Mouse (Mus musculus): ENCODE measurements at regions not wholly inside any gene's neighbourhood (a gene's known extent, or its start where the extent isn't known, plus 50 kb on each side); places are given as distances from the start of the nearest gene placed in this dataset.
A peak's percentile ranks its signal among the peaks of the same experiment; 100 is the strongest.

DNA sequence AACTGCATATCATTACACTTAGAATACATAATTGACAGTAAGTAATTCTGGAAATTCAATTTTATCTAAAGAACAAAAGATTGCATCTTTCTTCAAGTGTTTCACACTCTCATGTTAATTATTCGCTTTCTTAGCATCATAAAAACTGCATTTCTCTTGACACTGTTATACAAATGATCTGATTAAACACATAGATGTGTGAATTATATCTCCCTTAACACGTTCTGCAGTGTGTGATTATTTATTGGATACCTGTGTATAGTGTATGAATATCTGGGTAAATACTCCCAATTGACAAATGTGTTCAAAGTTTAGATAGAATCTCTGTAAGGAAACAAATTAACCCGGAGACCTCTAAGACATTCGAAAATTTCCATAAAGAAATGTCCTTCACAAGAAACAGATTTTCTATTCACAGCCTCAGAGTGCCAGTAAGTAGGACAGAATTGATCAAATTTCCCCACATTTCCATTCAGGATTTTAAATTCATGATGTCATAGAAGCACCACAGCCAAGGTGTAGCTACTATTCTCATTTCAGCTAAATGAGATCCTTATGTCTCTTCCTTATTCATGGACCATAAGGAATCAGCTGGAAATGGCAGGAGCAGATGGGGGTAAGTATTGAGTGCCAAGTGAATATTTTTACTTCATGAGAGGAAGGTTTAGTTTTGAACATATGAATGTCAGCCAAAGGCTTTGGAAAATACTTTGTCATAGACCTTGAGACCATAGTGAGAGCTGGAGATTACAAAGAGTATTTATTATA, 2231.6 kb downstream of the Pcdh9 start:
- TF ChIP-seq EP300 (IDR thresholded peaks at IDR 0.05; ENCODE audit: low read depth) (no peak), CTCF (IDR thresholded peaks at IDR 0.05; ENCODE audit: low read depth) (no peak)
- H3K4me2 ChIP-seq (ENCODE audit: low read depth, low read length): no peak overlapping the region
- no peak overlapping the region for H3K9ac ChIP-seq (replicated peaks; ENCODE audit: low read depth, low read length)
- no peaks in the 10 kb centered on the region for H3K27me3 ChIP-seq (ENCODE audit: control insufficient read depth, insufficient read depth, low read length)
- H3K36me3 ChIP-seq (replicated peaks; ENCODE audit: control insufficient read depth, insufficient read depth, low read length): no peaks in the 10 kb centered on the region
- H3K27ac ChIP-seq (ENCODE audit: low read depth): no peak overlapping the region
- no peaks in the 10 kb centered on the region for H3K9me3 ChIP-seq (replicated peaks; ENCODE audit: control insufficient read depth, low read length)
- no peak overlapping the region for H3K4me3 ChIP-seq (ENCODE audit: low read depth, low read length)
- 64% methylated on average over 4 of the region's 4 CpGs for WGBS
- no peak for ATAC-seq (ENCODE audit: insufficient read depth, low read depth)
- DNase-seq (ENCODE audit: low spot score): no peak
- H3K4me1 ChIP-seq (ENCODE audit: control insufficient read depth, insufficient read depth): no peaks in the 10 kb centered on the region

DNA sequence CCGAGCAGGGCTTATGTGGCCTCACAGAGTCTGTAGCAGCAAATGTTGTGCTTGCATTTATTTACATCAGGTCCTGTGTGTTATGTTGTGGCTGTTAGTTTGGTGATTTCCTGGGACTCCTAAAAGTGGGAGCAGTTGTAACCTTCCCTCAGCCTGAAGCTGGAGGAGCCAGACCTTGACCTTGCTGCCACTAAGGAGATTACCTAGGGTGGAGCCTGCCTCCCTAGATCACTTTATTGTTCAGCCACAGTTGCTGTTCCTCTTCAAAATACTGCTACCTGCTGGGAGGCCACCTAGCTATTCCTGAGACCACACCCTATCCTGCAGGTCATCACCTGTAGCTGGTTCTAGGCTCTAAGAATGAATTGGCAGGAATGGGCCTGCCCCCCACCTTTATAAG, 2234.5 kb downstream of the Pcdh9 start:
- ATAC-seq (ENCODE audit: insufficient read depth, low read depth) (no peak), DNase-seq (ENCODE audit: low spot score) (no peak)
- Histone ChIP-seq H3K27me3 (ENCODE audit: control insufficient read depth, insufficient read depth, low read length) (no peaks in the 10 kb centered on the region), H3K9ac (replicated peaks; ENCODE audit: low read depth, low read length) (no peak overlapping the region), H3K4me3 (ENCODE audit: low read depth, low read length) (no peak overlapping the region), H3K9me3 (replicated peaks; ENCODE audit: control insufficient read depth, low read length) (no peaks in the 10 kb centered on the region), H3K27ac (ENCODE audit: low read depth) (no peak overlapping the region), H3K36me3 (replicated peaks; ENCODE audit: control insufficient read depth, insufficient read depth, low read length) (no peaks in the 10 kb centered on the region), H3K4me1 (ENCODE audit: control insufficient read depth, insufficient read depth) (no peaks in the 10 kb centered on the region), H3K4me2 (ENCODE audit: low read depth, low read length) (no peak overlapping the region)
- TF ChIP-seq EP300 (IDR thresholded peaks at IDR 0.05; ENCODE audit: low read depth): no peak
- TF ChIP-seq CTCF (IDR thresholded peaks at IDR 0.05; ENCODE audit: low read depth): no peak
- WGBS: 73% methylated on average over 1 of the region's 1 CpGs

DNA sequence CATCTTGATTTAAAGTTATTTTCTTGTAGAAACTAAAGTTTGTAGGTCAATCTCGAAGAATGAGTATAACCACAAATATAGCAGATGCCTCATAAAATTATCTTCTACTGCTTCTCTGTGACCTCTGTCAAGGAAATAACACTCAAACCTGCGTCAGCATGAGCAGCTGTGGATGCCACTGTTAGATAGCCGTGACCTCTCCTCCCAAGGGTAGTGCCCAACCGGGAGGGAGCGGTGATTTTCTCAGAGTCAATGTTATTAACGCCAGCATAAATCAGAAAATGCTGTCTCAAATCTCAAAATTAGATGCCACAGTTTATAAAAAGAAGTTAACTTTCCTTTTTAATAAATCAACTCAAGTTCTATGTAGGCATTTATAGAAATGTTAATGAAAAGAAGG, 2259.5 kb downstream of the Pcdh9 start:
- DNase-seq (ENCODE audit: low spot score) (no peak), ATAC-seq (ENCODE audit: insufficient read depth, low read depth) (no peak)
- H3K4me2 ChIP-seq (ENCODE audit: low read depth, low read length): no peak overlapping the region
- H3K36me3 ChIP-seq (replicated peaks; ENCODE audit: control insufficient read depth, insufficient read depth, low read length): no peaks in the 10 kb centered on the region
- H3K4me1 ChIP-seq (ENCODE audit: control insufficient read depth, insufficient read depth): no peaks in the 10 kb centered on the region
- WGBS: 63% methylated on average over 6 of the region's 6 CpGs
- no peak overlapping the region for H3K9ac ChIP-seq (replicated peaks; ENCODE audit: low read depth, low read length)
- H3K9me3 ChIP-seq (replicated peaks; ENCODE audit: control insufficient read depth, low read length): no peaks in the 10 kb centered on the region
- TF ChIP-seq CTCF (IDR thresholded peaks at IDR 0.05; ENCODE audit: low read depth) (no peak), EP300 (IDR thresholded peaks at IDR 0.05; ENCODE audit: low read depth) (no peak)
- no peaks in the 10 kb centered on the region for H3K27me3 ChIP-seq (ENCODE audit: control insufficient read depth, insufficient read depth, low read length)
- no peak overlapping the region for H3K4me3 ChIP-seq (ENCODE audit: low read depth, low read length)
- no peak overlapping the region for H3K27ac ChIP-seq (ENCODE audit: low read depth)

DNA sequence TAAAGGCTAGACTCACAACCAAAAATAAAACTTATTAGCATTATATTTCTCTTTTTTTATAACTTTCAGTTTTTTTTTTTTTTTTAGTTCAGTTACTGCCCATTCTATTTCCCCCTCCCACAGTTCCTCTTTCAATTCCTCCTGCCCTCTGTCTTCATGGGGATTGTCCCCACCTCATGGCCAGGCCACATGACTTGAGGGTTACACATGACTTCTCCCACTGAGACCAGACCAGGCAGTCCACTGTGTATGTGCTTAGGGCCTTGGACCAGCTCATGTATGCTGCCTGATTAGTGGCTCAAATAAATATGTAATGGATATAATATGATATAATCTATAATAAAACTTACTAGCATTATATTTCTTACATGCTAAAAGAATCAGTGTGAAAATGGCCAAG, 2276.1 kb downstream of the Pcdh9 start:
- Histone ChIP-seq H3K27me3 (ENCODE audit: control insufficient read depth, insufficient read depth, low read length) (no peaks in the 10 kb centered on the region), H3K36me3 (replicated peaks; ENCODE audit: control insufficient read depth, insufficient read depth, low read length) (no peaks in the 10 kb centered on the region), H3K9me3 (replicated peaks; ENCODE audit: control insufficient read depth, low read length) (no peaks in the 10 kb centered on the region), H3K4me3 (ENCODE audit: low read depth, low read length) (no peak overlapping the region), H3K4me1 (ENCODE audit: control insufficient read depth, insufficient read depth) (no peaks in the 10 kb centered on the region), H3K9ac (replicated peaks; ENCODE audit: low read depth, low read length) (no peak overlapping the region), H3K27ac (ENCODE audit: low read depth) (no peak overlapping the region), H3K4me2 (ENCODE audit: low read depth, low read length) (no peak overlapping the region)
- ATAC-seq (ENCODE audit: insufficient read depth, low read depth) (no peak), DNase-seq (ENCODE audit: low spot score) (no peak)
- TF ChIP-seq CTCF (IDR thresholded peaks at IDR 0.05; ENCODE audit: low read depth) (no peak), EP300 (IDR thresholded peaks at IDR 0.05; ENCODE audit: low read depth) (no peak)

DNA sequence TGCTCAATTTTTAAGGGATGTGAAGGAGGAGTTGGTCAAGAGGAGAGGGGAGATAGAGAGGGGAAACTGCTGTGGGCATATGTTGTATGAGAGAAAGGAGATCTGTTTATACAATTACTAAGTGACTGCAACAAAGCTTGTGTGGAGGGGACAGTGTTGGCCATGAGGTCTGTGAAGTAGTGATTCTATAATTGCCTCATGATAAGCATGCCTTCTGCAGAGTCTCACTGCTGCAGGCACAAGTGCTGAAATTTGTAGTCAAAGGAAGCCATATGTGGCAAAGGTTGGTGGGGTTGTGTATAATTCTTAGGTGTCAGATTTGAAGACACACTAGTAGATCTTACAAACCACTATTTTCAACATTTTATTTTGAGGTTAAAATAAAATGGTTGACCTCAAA, 2285.9 kb downstream of the Pcdh9 start:
- Histone ChIP-seq H3K4me2 (ENCODE audit: low read depth, low read length) (no peak overlapping the region), H3K9ac (replicated peaks; ENCODE audit: low read depth, low read length) (no peak overlapping the region), H3K27ac (ENCODE audit: low read depth) (no peak overlapping the region), H3K4me3 (ENCODE audit: low read depth, low read length) (no peak overlapping the region), H3K9me3 (replicated peaks; ENCODE audit: control insufficient read depth, low read length) (no peaks in the 10 kb centered on the region), H3K27me3 (ENCODE audit: control insufficient read depth, insufficient read depth, low read length) (no peaks in the 10 kb centered on the region), H3K4me1 (ENCODE audit: control insufficient read depth, insufficient read depth) (0 out of 2 replicates have a peak, but pooled peaks cover 5% of the 10 kb centered on the region), H3K36me3 (replicated peaks; ENCODE audit: control insufficient read depth, insufficient read depth, low read length) (no peaks in the 10 kb centered on the region)
- DNase-seq (ENCODE audit: low spot score) (peak; percentile 21), ATAC-seq (ENCODE audit: insufficient read depth, low read depth) (peak; percentile 79)
- 0 out of 2 replicates have a peak, but pooled peaks have one; percentile 52 for TF ChIP-seq EP300 (IDR thresholded peaks at IDR 0.05; ENCODE audit: low read depth)
- TF ChIP-seq CTCF (IDR thresholded peaks at IDR 0.05; ENCODE audit: low read depth): no peak

DNA sequence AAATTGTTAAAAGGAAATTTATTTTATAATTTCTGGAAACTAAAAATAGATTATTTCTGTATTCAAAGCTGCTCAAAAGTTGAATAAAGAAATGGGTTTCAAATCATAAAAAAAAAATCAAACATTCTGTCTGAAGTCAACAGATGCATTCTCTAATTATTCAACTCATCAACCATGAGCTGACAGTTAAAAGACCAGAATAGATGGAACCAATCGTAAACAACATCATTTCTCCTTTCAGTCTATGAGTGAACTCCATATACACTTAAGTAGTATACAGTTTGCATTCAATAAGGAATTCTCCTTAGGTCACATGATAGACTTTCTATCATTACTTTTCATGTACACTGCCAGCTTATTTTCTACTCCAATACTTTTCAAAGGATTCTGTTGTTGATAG, 2308.0 kb downstream of the Pcdh9 start:
- Histone ChIP-seq H3K36me3 (replicated peaks; ENCODE audit: control insufficient read depth, insufficient read depth, low read length) (no peaks in the 10 kb centered on the region), H3K9ac (replicated peaks; ENCODE audit: low read depth, low read length) (no peak overlapping the region), H3K4me2 (ENCODE audit: low read depth, low read length) (no peak overlapping the region), H3K4me3 (ENCODE audit: low read depth, low read length) (no peak overlapping the region), H3K27ac (ENCODE audit: low read depth) (no peak overlapping the region), H3K27me3 (ENCODE audit: control insufficient read depth, insufficient read depth, low read length) (no peaks in the 10 kb centered on the region), H3K4me1 (ENCODE audit: control insufficient read depth, insufficient read depth) (no peaks in the 10 kb centered on the region), H3K9me3 (replicated peaks; ENCODE audit: control insufficient read depth, low read length) (no peaks in the 10 kb centered on the region)
- TF ChIP-seq EP300 (IDR thresholded peaks at IDR 0.05; ENCODE audit: low read depth) (no peak), CTCF (IDR thresholded peaks at IDR 0.05; ENCODE audit: low read depth) (no peak)
- 62% methylated on average over 1 of the region's 1 CpGs for WGBS
- no peak for DNase-seq (ENCODE audit: low spot score)
- ATAC-seq (ENCODE audit: insufficient read depth, low read depth): no peak
